Mouse (Mus musculus): ENCODE measurements at regions not wholly inside any gene's neighbourhood (a gene's known extent, or its start where the extent isn't known, plus 50 kb on each side); places are given as distances from the start of the nearest gene placed in this dataset.

- no peak overlapping the region for H3K9ac ChIP-seq (ENCODE audit: low read length)
- no peaks in the 10 kb centered on the region for H3K9me3 ChIP-seq (replicated peaks; ENCODE audit: control insufficient read depth, low read length)
- 0 out of 2 replicates have a peak, but pooled peaks cover 3% of the 10 kb centered on the region for H3K4me1 ChIP-seq (ENCODE audit: control insufficient read depth, insufficient read depth, low read length)
- ATAC-seq (ENCODE audit: insufficient read depth, low FRiP score) = no peak
- no peaks in the 10 kb centered on the region for H3K36me3 ChIP-seq (ENCODE audit: control insufficient read depth, insufficient read depth, low read length)
- 69% methylated on average over 1 of the region's 1 CpGs for whole genome bisulfite sequencing
- no peak overlapping the region for H3K4me3 ChIP-seq (replicated peaks; ENCODE audit: low read length)
- H3K27me3 ChIP-seq (ENCODE audit: control insufficient read depth, insufficient read depth, low read length) = no peaks in the 10 kb centered on the region
- no peak overlapping the region for H3K4me2 ChIP-seq (ENCODE audit: low read depth, low read length)
- H3K27ac ChIP-seq (ENCODE audit: low read length) = no peak overlapping the region
Observed at GRCm38 (mm10) chr4:97283099-97283498, 100.1 kb upstream of the Gm10192 start.

GRCm38 (mm10) chr4:97282643-97283042, 99.7 kb upstream of the Gm10192 start:
- 0 out of 2 replicates have a peak, but pooled peaks cover 3% of the 10 kb centered on the region for H3K4me1 ChIP-seq (ENCODE audit: control insufficient read depth, insufficient read depth, low read length)
- 45% methylated on average over 3 of the region's 3 CpGs for WGBS
- H3K36me3 ChIP-seq (ENCODE audit: control insufficient read depth, insufficient read depth, low read length) = no peaks in the 10 kb centered on the region
- no peak overlapping the region for H3K4me2 ChIP-seq (ENCODE audit: low read depth, low read length)
- peak; percentile 53; the same call in 1 of the 2 replicates for ATAC-seq (ENCODE audit: insufficient read depth, low FRiP score)
- no peak overlapping the region for H3K4me3 ChIP-seq (replicated peaks; ENCODE audit: low read length)
- no peak overlapping the region for H3K9ac ChIP-seq (ENCODE audit: low read length)
- no peak overlapping the region for H3K27ac ChIP-seq (ENCODE audit: low read length)
- no peaks in the 10 kb centered on the region for H3K9me3 ChIP-seq (replicated peaks; ENCODE audit: control insufficient read depth, low read length)
- H3K27me3 ChIP-seq (ENCODE audit: control insufficient read depth, insufficient read depth, low read length) = no peaks in the 10 kb centered on the region

- Histone ChIP-seq H3K9ac (ENCODE audit: low read length) (no peak overlapping the region), H3K9me3 (replicated peaks; ENCODE audit: control insufficient read depth, low read length) (no peaks in the 10 kb centered on the region), H3K4me1 (ENCODE audit: control insufficient read depth, insufficient read depth, low read length) (0 out of 2 replicates have a peak, but pooled peaks cover 3% of the 10 kb centered on the region), H3K36me3 (ENCODE audit: control insufficient read depth, insufficient read depth, low read length) (no peaks in the 10 kb centered on the region), H3K27ac (ENCODE audit: low read length) (no peak overlapping the region), H3K27me3 (ENCODE audit: control insufficient read depth, insufficient read depth, low read length) (no peaks in the 10 kb centered on the region), H3K4me3 (replicated peaks; ENCODE audit: low read length) (no peak overlapping the region), H3K4me2 (ENCODE audit: low read depth, low read length) (no peak overlapping the region)
- WGBS = 80% methylated on average over 4 of the region's 4 CpGs
- no peak for ATAC-seq (ENCODE audit: insufficient read depth, low FRiP score)
Observed at GRCm38 (mm10) chr4:97281126-97281779, 98.3 kb upstream of the Gm10192 start.

- 70% methylated on average over 3 of the region's 3 CpGs for WGBS
- no peak overlapping the region for H3K27ac ChIP-seq (ENCODE audit: low read length)
- H3K4me3 ChIP-seq (replicated peaks; ENCODE audit: low read length) = no peak overlapping the region
- ATAC-seq (ENCODE audit: insufficient read depth, low FRiP score) = no peak
- 0 out of 2 replicates have a peak, but pooled peaks cover 3% of the 10 kb centered on the region for H3K4me1 ChIP-seq (ENCODE audit: control insufficient read depth, insufficient read depth, low read length)
- H3K36me3 ChIP-seq (ENCODE audit: control insufficient read depth, insufficient read depth, low read length) = no peaks in the 10 kb centered on the region
- H3K9me3 ChIP-seq (replicated peaks; ENCODE audit: control insufficient read depth, low read length) = no peaks in the 10 kb centered on the region
- no peaks in the 10 kb centered on the region for H3K27me3 ChIP-seq (ENCODE audit: control insufficient read depth, insufficient read depth, low read length)
- no peak overlapping the region for H3K4me2 ChIP-seq (ENCODE audit: low read depth, low read length)
- H3K9ac ChIP-seq (ENCODE audit: low read length) = no peak overlapping the region
Observed at GRCm38 (mm10) chr4:97280712-97281111, 97.7 kb upstream of the Gm10192 start.

- no peaks in the 10 kb centered on the region for H3K9me3 ChIP-seq (replicated peaks; ENCODE audit: control insufficient read depth, low read length)
- H3K4me1 ChIP-seq (ENCODE audit: control insufficient read depth, insufficient read depth, low read length) = no peaks in the 10 kb centered on the region
- WGBS = 60% methylated on average over 4 of the region's 4 CpGs
- H3K4me3 ChIP-seq (replicated peaks; ENCODE audit: low read length) = no peak overlapping the region
- no peak overlapping the region for H3K4me2 ChIP-seq (ENCODE audit: low read depth, low read length)
- no peak for ATAC-seq (ENCODE audit: insufficient read depth, low FRiP score)
- H3K36me3 ChIP-seq (ENCODE audit: control insufficient read depth, insufficient read depth, low read length) = no peaks in the 10 kb centered on the region
- no peak overlapping the region for H3K9ac ChIP-seq (ENCODE audit: low read length)
- H3K27me3 ChIP-seq (ENCODE audit: control insufficient read depth, insufficient read depth, low read length) = no peaks in the 10 kb centered on the region
- no peak overlapping the region for H3K27ac ChIP-seq (ENCODE audit: low read length)
Observed at GRCm38 (mm10) chr4:97236945-97237344, 54.0 kb upstream of the Gm10192 start.

- H3K36me3 ChIP-seq (ENCODE audit: control insufficient read depth, insufficient read depth, low read length) = no peaks in the 10 kb centered on the region
- 95% methylated on average over 1 of the region's 1 CpGs for WGBS
- H3K9ac ChIP-seq (ENCODE audit: low read length) = no peak overlapping the region
- H3K4me3 ChIP-seq (replicated peaks; ENCODE audit: low read length) = no peak overlapping the region
- no peak for ATAC-seq (ENCODE audit: insufficient read depth, low FRiP score)
- H3K4me1 ChIP-seq (ENCODE audit: control insufficient read depth, insufficient read depth, low read length) = no peaks in the 10 kb centered on the region
- H3K9me3 ChIP-seq (replicated peaks; ENCODE audit: control insufficient read depth, low read length) = no peaks in the 10 kb centered on the region
- H3K4me2 ChIP-seq (ENCODE audit: low read depth, low read length) = no peak overlapping the region
- no peaks in the 10 kb centered on the region for H3K27me3 ChIP-seq (ENCODE audit: control insufficient read depth, insufficient read depth, low read length)
- H3K27ac ChIP-seq (ENCODE audit: low read length) = no peak overlapping the region
Observed at GRCm38 (mm10) chr4:97236384-97236783, 53.4 kb upstream of the Gm10192 start.

- no peak for ATAC-seq (ENCODE audit: insufficient read depth, low FRiP score)
- H3K4me3 ChIP-seq (replicated peaks; ENCODE audit: low read length) = no peak overlapping the region
- 75% methylated on average over 2 of the region's 2 CpGs for WGBS
- no peaks in the 10 kb centered on the region for H3K27me3 ChIP-seq (ENCODE audit: control insufficient read depth, insufficient read depth, low read length)
- no peak overlapping the region for H3K9ac ChIP-seq (ENCODE audit: low read length)
- no peaks in the 10 kb centered on the region for H3K9me3 ChIP-seq (replicated peaks; ENCODE audit: control insufficient read depth, low read length)
- H3K4me2 ChIP-seq (ENCODE audit: low read depth, low read length) = no peak overlapping the region
- H3K4me1 ChIP-seq (ENCODE audit: control insufficient read depth, insufficient read depth, low read length) = no peaks in the 10 kb centered on the region
- no peaks in the 10 kb centered on the region for H3K36me3 ChIP-seq (ENCODE audit: control insufficient read depth, insufficient read depth, low read length)
- H3K27ac ChIP-seq (ENCODE audit: low read length) = no peak overlapping the region
Observed at GRCm38 (mm10) chr4:97235945-97236383, 53.0 kb upstream of the Gm10192 start.

Measured in stomach, embryonic 16.5 days (tissue).